Mouse (Mus musculus) liver, postnatal 0 days (tissue): ENCODE measurements around the gene Ikzf3. TPM values are rescaled to one million over a fixed set of nuclear protein-coding genes. Genes with fewer than 3 reads are reported as not detected.
A peak's percentile ranks its signal among the peaks of the same experiment; 100 is the strongest.

Source experiments
- ATAC-seq: fragments of 200-750 bp; cut with Nextera tagmentation; 2 replicates; pipeline ENCODE4 v1.8.0; 2017; ENCODE audit warnings: mild to moderate bottlenecking, moderate library complexity
- DNase-seq: peaks from one replicate; pipeline ENCODE4 v3.0.0-alpha.2; 2016
- H3K27ac ChIP-seq: fragments of 300-500 bp; sonication (generic); 2 replicates; pipeline ENCODE4 v1.5.1; 2014; ENCODE audit warnings: antibody characterized with exemption, moderate library complexity, mild to moderate bottlenecking, low read depth
- H3K27me3 ChIP-seq: fragments of 300-500 bp; sonication (generic); 2 replicates; pipeline ENCODE4 v1.6.1; 2014; ENCODE audit warnings: low read length, control low read depth, mixed read lengths; ENCODE audit not compliant: insufficient read depth
- H3K36me3 ChIP-seq: fragments of 300-500 bp; sonication (generic); replicated peaks from 2 replicates; pipeline ENCODE4 v1.6.1; 2014; ENCODE audit warnings: mild to moderate bottlenecking, control low read depth, low read length, moderate library complexity, mixed read lengths; ENCODE audit not compliant: insufficient read depth
- H3K4me1 ChIP-seq: fragments of 300-500 bp; sonication (generic); 2 replicates; pipeline ENCODE4 v1.6.1; 2014; ENCODE audit warnings: antibody characterized with exemption, mild to moderate bottlenecking, control low read depth; ENCODE audit not compliant: insufficient read depth
- H3K4me2 ChIP-seq: fragments of 300-500 bp; sonication (generic); 2 replicates; pipeline ENCODE4 v1.6.1; 2014; ENCODE audit warnings: low read depth, mild to moderate bottlenecking, low read length, moderate library complexity, mixed read lengths
- H3K4me3 ChIP-seq: fragments of 300-500 bp; sonication (generic); 2 replicates; pipeline ENCODE4 v1.5.1; 2014; ENCODE audit warnings: low read depth, low read length
- H3K9ac ChIP-seq: fragments of 300-500 bp; sonication (generic); replicated peaks from 2 replicates; pipeline ENCODE4 v1.6.1; 2014; ENCODE audit warnings: mild to moderate bottlenecking, moderate library complexity
- H3K9me3 ChIP-seq: fragments of 300-500 bp; sonication (generic); 2 replicates; pipeline ENCODE4 v1.6.1; 2016; ENCODE audit warnings: mild to moderate bottlenecking, control low read depth, low read length, mixed read lengths
- CTCF ChIP-seq: sonication (generic); IDR thresholded peaks from 2 replicates; pipeline ENCODE4 v1.5.1; 2016; ENCODE audit warnings: antibody characterized with exemption, low read depth
- EP300 ChIP-seq: IDR thresholded peaks from 2 replicates; pipeline ENCODE4 v1.6.1; 2016; ENCODE audit warnings: antibody characterized with exemption, low read depth, mild to moderate bottlenecking
- WGBS: fragments of 180-500 bp; shearing (Covaris S2); extraction: QIAGEN DNeasy Blood & Tissue Kit; methylation state at CpG from one replicate; pipeline ENCODE4 v1.1.7; 2014; ENCODE audit not compliant: insufficient replicate concordance; 5-methylcytosine and 5-hydroxymethylcytosine counted together
- polyA plus RNA-seq: library from polyadenylated mRNA; unstranded; fragments of >200 nt; fragmentation: Nextera tagmentation; extraction: Ambion mirVana; gene quantifications from 2 replicates; pipeline ENCODE4 v1.2.1, GENCODE M21; 2015

Ikzf3 gene
- polyA plus RNA-seq, 1 experiment from 2014 or later = 1.3 TPM

- ATAC-seq (no peak), DNase-seq (peak; percentile 46)
- no peaks in the 10 kb centered on the region for H3K27me3 ChIP-seq
- H3K4me2 ChIP-seq = peak overlapping the region; percentile 88
- peaks cover 60% of the 10 kb centered on the region for H3K4me1 ChIP-seq
- H3K9me3 ChIP-seq = no peaks in the 10 kb centered on the region
- peak overlapping the region; percentile 97 for H3K27ac ChIP-seq
- peak overlapping the region; percentile 26; the same call in 1 of the 2 replicates for H3K4me3 ChIP-seq
- H3K9ac ChIP-seq = peak overlapping the region; percentile 73
- peaks cover 5% of the 10 kb centered on the region for H3K36me3 ChIP-seq
- 40% methylated on average over 3 of the region's 3 CpGs for WGBS
- TF ChIP-seq EP300 = no peak
- peak; percentile 66 for TF ChIP-seq CTCF
Measured at GRCm38 (mm10) chr11:98583571-98583970, 37.7 kb upstream of the Ikzf3 start.

GRCm38 (mm10) chr11:98583265-98583552 is 37.4 kb upstream of the Ikzf3 start:
- Histone ChIP-seq H3K4me2 (peak overlapping the region; percentile 88), H3K9ac (peak overlapping the region; percentile 73), H3K9me3 (no peaks in the 10 kb centered on the region), H3K27me3 (no peaks in the 10 kb centered on the region), H3K4me1 (peaks cover 57% of the 10 kb centered on the region), H3K27ac (peak overlapping the region; percentile 97), H3K4me3 (peak overlapping the region; percentile 46), H3K36me3 (peaks cover 5% of the 10 kb centered on the region)
- TF ChIP-seq CTCF = no peak
- TF ChIP-seq EP300 = peak; percentile 73; the same call in 1 of the 2 replicates
- WGBS = 45% methylated on average over 3 of the region's 3 CpGs
- ATAC-seq (peak; percentile 51), DNase-seq (peak; percentile 68)

- TF ChIP-seq EP300 (peak; percentile 72), CTCF (no peak)
- Histone ChIP-seq H3K4me3 (peak overlapping the region; percentile 46), H3K9ac (peak overlapping the region; percentile 73), H3K27me3 (no peaks in the 10 kb centered on the region), H3K4me2 (peak overlapping the region; percentile 88), H3K4me1 (peaks cover 52% of the 10 kb centered on the region), H3K9me3 (no peaks in the 10 kb centered on the region), H3K27ac (peak overlapping the region; percentile 97), H3K36me3 (peaks cover 5% of the 10 kb centered on the region)
- DNase-seq = peak; percentile 50
- peak; percentile 57 for ATAC-seq
- WGBS = 44% methylated on average over 12 of the region's 12 CpGs
Measured at GRCm38 (mm10) chr11:98582551-98583264, 36.9 kb upstream of the Ikzf3 start.

- H3K27ac ChIP-seq = peak overlapping the region; percentile 97
- H3K36me3 ChIP-seq = peaks cover 5% of the 10 kb centered on the region
- DNase-seq (no peak), ATAC-seq (no peak)
- H3K4me1 ChIP-seq = peaks cover 48% of the 10 kb centered on the region
- 43% methylated on average over 8 of the region's 8 CpGs for WGBS
- H3K9ac ChIP-seq = peak overlapping the region; percentile 73
- no peaks in the 10 kb centered on the region for H3K9me3 ChIP-seq
- H3K4me3 ChIP-seq = peak overlapping the region; percentile 46
- no peaks in the 10 kb centered on the region for H3K27me3 ChIP-seq
- peak; percentile 27; the same call in 1 of the 2 replicates for TF ChIP-seq CTCF
- TF ChIP-seq EP300 = no peak
- H3K4me2 ChIP-seq = peak overlapping the region; percentile 88
Measured at GRCm38 (mm10) chr11:98582030-98582388, 36.2 kb upstream of the Ikzf3 start.

GRCm38 (mm10) chr11:98581286-98582029 is 35.6 kb upstream of the Ikzf3 start:
- 36% methylated on average over 17 of the region's 17 CpGs for WGBS
- H3K4me1 ChIP-seq = peaks cover 48% of the 10 kb centered on the region
- H3K4me2 ChIP-seq = peak overlapping the region; percentile 88
- TF ChIP-seq CTCF (no peak), EP300 (no peak)
- peaks cover 5% of the 10 kb centered on the region for H3K36me3 ChIP-seq
- H3K9ac ChIP-seq = peak overlapping the region; percentile 73
- peak; percentile 54 for DNase-seq
- no peaks in the 10 kb centered on the region for H3K27me3 ChIP-seq
- 0 out of 2 replicates have a peak, but pooled peaks have one; percentile 4 for ATAC-seq
- no peaks in the 10 kb centered on the region for H3K9me3 ChIP-seq
- peak overlapping the region; percentile 46 for H3K4me3 ChIP-seq
- H3K27ac ChIP-seq = peak overlapping the region; percentile 97

GRCm38 (mm10) chr11:98580301-98581121 is 34.7 kb upstream of the Ikzf3 start:
- Histone ChIP-seq H3K4me3 (peak overlapping the region; percentile 46), H3K4me2 (peak overlapping the region; percentile 88), H3K27me3 (no peaks in the 10 kb centered on the region), H3K9ac (peak overlapping the region; percentile 73), H3K4me1 (peaks cover 44% of the 10 kb centered on the region), H3K9me3 (no peaks in the 10 kb centered on the region), H3K27ac (peak overlapping the region; percentile 97), H3K36me3 (peaks cover 5% of the 10 kb centered on the region)
- no peak for TF ChIP-seq CTCF
- peak; percentile 86 for TF ChIP-seq EP300
- DNase-seq (peak; percentile 86), ATAC-seq (peak; percentile 77)
- WGBS = 33% methylated on average over 16 of the region's 16 CpGs
